Mouse (Mus musculus) G1E (cell line): ENCODE results near the gene Upk2.

Experiments
- CTCF ChIP-seq: IDR thresholded peaks from 2 replicates; pipeline ENCODE4 v1.5.1; 2012; ENCODE audit warnings: low read depth, low read length, inconsistent platforms, mixed read lengths
- GATA1 ChIP-seq: IDR thresholded peaks from 2 replicates; pipeline ENCODE4 v1.6.1; 2012; ENCODE audit warnings: borderline replicate concordance, low read length, inconsistent platforms, mixed read lengths
- GATA2 ChIP-seq: IDR thresholded peaks from 2 replicates; pipeline ENCODE4 v1.6.1; 2012; ENCODE audit warnings: low read depth, low read length, inconsistent platforms, borderline replicate concordance
- POLR2AphosphoS5 ChIP-seq: IDR thresholded peaks from 2 replicates; pipeline ENCODE4 v1.6.1; 2012; ENCODE audit warnings: low read depth, low read length, inconsistent platforms; ENCODE audit not compliant: insufficient replicate concordance
- TAL1 ChIP-seq: conservative IDR thresholded peaks from 2 replicates; pipeline ENCODE4 v1.6.1; 2012; ENCODE audit warnings: low read depth, low read length, inconsistent platforms, mixed read lengths

DNA sequence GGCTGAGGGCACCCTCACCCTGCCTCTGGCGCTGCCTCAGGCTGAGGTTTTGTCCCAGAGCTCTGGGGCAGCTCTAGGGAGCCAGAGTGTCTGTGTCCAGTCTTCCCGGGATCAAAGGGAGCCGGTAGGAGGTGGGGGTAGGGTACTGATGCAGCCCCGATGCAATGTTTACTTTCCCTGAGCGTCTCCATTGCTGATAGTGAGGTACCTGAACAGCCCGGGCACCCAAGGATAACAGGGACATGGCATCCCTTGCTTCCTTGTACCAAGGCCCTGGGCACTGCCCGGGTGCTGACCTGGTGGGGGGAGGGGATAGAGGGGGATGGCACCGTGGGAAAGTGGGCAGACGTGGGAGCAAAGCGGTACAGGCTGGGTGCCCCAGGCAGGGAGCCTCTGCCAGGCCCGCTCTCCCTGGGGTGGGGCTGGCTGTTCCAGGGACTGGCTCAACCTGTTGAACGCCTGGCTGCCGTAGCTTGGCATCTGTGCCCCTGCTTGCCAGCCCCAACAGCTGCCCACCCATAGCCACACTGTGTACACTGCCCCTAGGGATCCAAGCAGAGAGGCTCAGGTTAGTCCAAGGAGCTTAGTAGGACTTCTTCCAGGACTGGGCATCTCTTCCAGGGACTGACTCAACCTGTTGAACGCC, 30.9 kb upstream of the Upk2 start:
- TF ChIP-seq CTCF (no peak), TAL1 (no peak), POLR2AphosphoS5 (no peak), GATA1 (no peak), GATA2 (no peak)
